In the genomic region with DNA sequence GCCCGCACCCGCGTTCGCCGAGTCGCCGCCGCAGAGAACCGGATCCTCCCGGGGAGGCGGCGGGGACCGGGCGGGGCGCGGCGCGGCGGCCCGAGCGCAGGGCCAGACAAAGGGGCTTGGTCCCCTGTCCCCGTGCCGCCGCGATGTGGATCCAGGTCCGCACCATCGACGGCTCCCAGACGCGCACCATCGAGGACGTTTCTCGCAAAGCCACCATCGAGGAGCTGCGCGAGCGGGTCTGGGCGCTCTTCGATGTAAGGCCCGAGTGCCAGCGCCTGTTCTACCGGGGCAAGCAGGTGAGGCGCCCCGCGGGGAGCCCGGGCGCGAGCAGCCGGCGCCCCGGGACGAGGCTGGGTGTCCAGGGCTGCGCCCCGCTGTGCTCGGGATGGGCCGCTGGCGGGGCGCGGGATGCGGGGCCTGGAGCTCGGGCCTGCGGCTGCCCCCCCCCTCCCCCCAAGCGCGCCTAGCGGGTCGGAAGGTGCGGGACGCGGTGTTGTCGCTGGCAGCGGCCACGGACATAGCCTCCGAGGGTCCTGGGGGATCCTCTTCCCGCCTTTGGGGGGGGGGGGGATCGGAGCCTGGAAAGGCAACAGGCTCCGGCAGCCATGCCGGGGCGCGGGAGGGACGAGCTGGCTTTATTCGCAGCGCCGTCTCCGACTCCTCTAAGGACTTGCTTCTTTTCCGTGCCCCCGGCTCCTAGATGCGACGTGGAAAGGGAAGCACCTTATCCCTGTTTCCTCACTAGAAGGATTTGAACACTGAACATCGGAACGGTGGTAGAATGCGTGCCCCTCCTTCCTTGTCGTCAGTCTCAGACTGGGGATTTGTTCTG, we compare ENCODE assay signal across 8 mouse cellular contexts. TPM values are rescaled to one million over a fixed set of nuclear protein-coding genes. Genes with fewer than 3 reads are reported as not detected.
A peak's percentile ranks its signal among the peaks of the same experiment; 100 is the strongest.
DNase-seq lines count a peak whose midpoint lies in the region; ATAC-seq and TF ChIP-seq lines count a peak whose summit lies in the region.

No protein-coding gene starts in this region.

- ATAC-seq in lung, embryonic 14.5 days (ENCODE audit: insufficient read depth) = peak; percentile 41
- peak; percentile 13 for ATAC-seq in activated CD4-positive, CD25-positive, alpha-beta regulatory T cell, adult 4 months
- peak; percentile 8; the same call in 1 of the 2 replicates for ATAC-seq in embryonic facial prominence, embryonic 12.5 days (ENCODE audit: insufficient number of reproducible peaks, insufficient read depth, low FRiP score, low TSS enrichment)
- peak; percentile 17 for ATAC-seq in hindbrain, embryonic 14.5 days (ENCODE audit: low FRiP score)
- ATAC-seq in liver, embryonic 15.5 days (ENCODE audit: insufficient read depth) = peak; percentile 79
- ATAC-seq in neutrophil, adult 5-6 weeks (ENCODE audit: extremely low read depth, insufficient number of reproducible peaks, low FRiP score, poor library complexity, severe bottlenecking) = peak; percentile 8; the same call in 1 of the 2 replicates

- H3K36me3 ChIP-seq in lung, embryonic 14.5 days (ENCODE audit: insufficient read depth) = no peaks in the 10 kb centered on the region
- H3K36me3 ChIP-seq in embryonic facial prominence, embryonic 12.5 days = no peaks in the 10 kb centered on the region
- H3K36me3 ChIP-seq in hindbrain, embryonic 14.5 days (replicated peaks; ENCODE audit: control insufficient read depth, insufficient read depth) = no peaks in the 10 kb centered on the region
- H3K36me3 ChIP-seq in liver, embryonic 15.5 days (replicated peaks) = no peaks in the 10 kb centered on the region

- no peak for TF ChIP-seq CTCF in lung, embryonic 14.5 days (IDR thresholded peaks at IDR 0.05; ENCODE audit: low read depth)

- peak overlapping the region; percentile 99 for H3K9ac ChIP-seq in lung, embryonic 14.5 days
- peak overlapping the region; percentile 100 for H3K9ac ChIP-seq in embryonic facial prominence, embryonic 12.5 days
- peak overlapping the region; percentile 96 for H3K9ac ChIP-seq in hindbrain, embryonic 14.5 days
- H3K9ac ChIP-seq in liver, embryonic 15.5 days = peak overlapping the region; percentile 98

- peak overlapping the region; percentile 94 for H3K27ac ChIP-seq in lung, embryonic 14.5 days (ENCODE audit: low read depth)
- peak overlapping the region; percentile 98 for H3K27ac ChIP-seq in embryonic facial prominence, embryonic 12.5 days
- H3K27ac ChIP-seq in hindbrain, embryonic 14.5 days = peak overlapping the region; percentile 95
- peak overlapping the region; percentile 93 for H3K27ac ChIP-seq in liver, embryonic 15.5 days (replicated peaks)

- peaks cover 12% of the 10 kb centered on the region for H3K4me1 ChIP-seq in lung, embryonic 14.5 days (ENCODE audit: insufficient read depth)
- peaks cover 23% of the 10 kb centered on the region for H3K4me1 ChIP-seq in embryonic facial prominence, embryonic 12.5 days
- peaks cover 37% of the 10 kb centered on the region for H3K4me1 ChIP-seq in hindbrain, embryonic 14.5 days (replicated peaks; ENCODE audit: control insufficient read depth, insufficient read depth, low read length)
- peaks cover 44% of the 10 kb centered on the region for H3K4me1 ChIP-seq in liver, embryonic 15.5 days (replicated peaks)

- H3K4me3 ChIP-seq in lung, embryonic 14.5 days (ENCODE audit: low read depth, low read length) = peak overlapping the region; percentile 99
- H3K4me3 ChIP-seq in embryonic facial prominence, embryonic 12.5 days = peak overlapping the region; percentile 96
- peak overlapping the region; percentile 89 for H3K4me3 ChIP-seq in hindbrain, embryonic 14.5 days (replicated peaks; ENCODE audit: low read length)
- H3K4me3 ChIP-seq in liver, embryonic 15.5 days (replicated peaks) = peak overlapping the region; percentile 100

- peak; percentile 55 for DNase-seq in lung, embryonic 14.5 days
- DNase-seq in lung, postnatal 36 days = no peak
- DNase-seq in hindbrain, embryonic 14.5 days (ENCODE audit: low spot score) = peak; percentile 44
- no peak for DNase-seq in c-Kit-positive CD71-positive TER-119-positive erythroid progenitor cells, embryonic 14.5 days (ENCODE audit: low spot score)

- WGBS in lung, embryonic 14.5 days = under 1% methylated on average over 81 of the region's 92 CpGs
- under 1% methylated on average over 78 of the region's 92 CpGs for WGBS in embryonic facial prominence, embryonic 12.5 days
- under 1% methylated on average over 91 of the region's 92 CpGs for WGBS in hindbrain, embryonic 14.5 days
- under 1% methylated on average over 68 of the region's 92 CpGs for WGBS in liver, embryonic 15.5 days (ENCODE audit: insufficient replicate concordance)

- H3K9me3 ChIP-seq in lung, embryonic 14.5 days (ENCODE audit: low read depth, low read length) = no peaks in the 10 kb centered on the region
- no peaks in the 10 kb centered on the region for H3K9me3 ChIP-seq in embryonic facial prominence, embryonic 12.5 days
- H3K9me3 ChIP-seq in hindbrain, embryonic 14.5 days (ENCODE audit: control insufficient read depth, low read length) = no peaks in the 10 kb centered on the region
- no peaks in the 10 kb centered on the region for H3K9me3 ChIP-seq in liver, embryonic 15.5 days (replicated peaks)

- peak overlapping the region; percentile 75 for H3K4me2 ChIP-seq in lung, embryonic 14.5 days
- peak overlapping the region; percentile 72 for H3K4me2 ChIP-seq in embryonic facial prominence, embryonic 12.5 days (replicated peaks)
- H3K4me2 ChIP-seq in hindbrain, embryonic 14.5 days (replicated peaks) = peak overlapping the region; percentile 74
- peak overlapping the region; percentile 86 for H3K4me2 ChIP-seq in liver, embryonic 15.5 days

- no peaks in the 10 kb centered on the region for H3K27me3 ChIP-seq in lung, embryonic 14.5 days (ENCODE audit: insufficient read depth, low read length)
- no peaks in the 10 kb centered on the region for H3K27me3 ChIP-seq in embryonic facial prominence, embryonic 12.5 days
- no peaks in the 10 kb centered on the region for H3K27me3 ChIP-seq in hindbrain, embryonic 14.5 days (ENCODE audit: control insufficient read depth, insufficient read depth, low read length)
- 0 out of 2 replicates have a peak, but pooled peaks cover under 1% of the 10 kb centered on the region for H3K27me3 ChIP-seq in liver, embryonic 15.5 days

RNA-seq across cellular contexts. Expression of gene Uhrf2, which starts 0.5 kb away (rescaled TPM):
- 78.5 and 78.6 TPM in 2 replicates for polyA plus RNA-seq in lung, embryonic 14.5 days (2014; fragmentation: Nextera tagmentation; extraction: Ambion mirVana)
- polyA plus RNA-seq in activated CD4-positive, CD25-positive, alpha-beta regulatory T cell, adult 4 months (2017; shearing (Covaris generic)) = 10 to 100 TPM; 32.2 to 45.3 TPM
- polyA plus RNA-seq in embryonic facial prominence, embryonic 12.5 days (2016; fragmentation: Nextera tagmentation; extraction: Ambion mirVana) = 100.0 and 102 TPM in 2 replicates
- polyA plus RNA-seq in hindbrain, embryonic 14.5 days (2014; fragmentation: Nextera tagmentation; extraction: Ambion mirVana) = 52.3 and 59.2 TPM in 2 replicates
- 29.7 and 31.2 TPM in 2 replicates for polyA plus RNA-seq in liver, embryonic 15.5 days (2015; fragmentation: Nextera tagmentation; extraction: Ambion mirVana)
- total RNA-seq in neutrophil, adult 5-6 weeks (2017) = 71.7 and 76.3 TPM in 2 replicates

RNA-seq across cellular contexts. Expression of gene Trpd52l3, which starts 27.3 kb away (rescaled TPM):
- polyA plus RNA-seq in lung, embryonic 14.5 days (2014; fragmentation: Nextera tagmentation; extraction: Ambion mirVana) = not detected in 2 replicates
- polyA plus RNA-seq in activated CD4-positive, CD25-positive, alpha-beta regulatory T cell, adult 4 months (2017; shearing (Covaris generic)) = not detected
- polyA plus RNA-seq in embryonic facial prominence, embryonic 12.5 days (2016; fragmentation: Nextera tagmentation; extraction: Ambion mirVana) = not detected in 2 replicates
- not detected in 2 replicates for polyA plus RNA-seq in hindbrain, embryonic 14.5 days (2014; fragmentation: Nextera tagmentation; extraction: Ambion mirVana)
- not detected in 2 replicates for polyA plus RNA-seq in liver, embryonic 15.5 days (2015; fragmentation: Nextera tagmentation; extraction: Ambion mirVana)
- not detected in 2 replicates for total RNA-seq in neutrophil, adult 5-6 weeks (2017)

Comparison
In these comparisons a context has a peak if more than half of its experiments do, and no peak if none do; other contexts are left out.
1. DNase-seq: peak in lung, embryonic 14.5 days (single experiment) and hindbrain, embryonic 14.5 days (single experiment); none in lung, postnatal 36 days (single experiment) and c-Kit-positive CD71-positive TER-119-positive erythroid progenitor cells, embryonic 14.5 days (single experiment).
2. ATAC-seq: peak in every context shown above with its lines; median percentile 79 in liver, embryonic 15.5 days; 41 in lung, embryonic 14.5 days; 17 in hindbrain, embryonic 14.5 days; 13 in activated CD4-positive, CD25-positive, alpha-beta regulatory T cell, adult 4 months; 8 in embryonic facial prominence, embryonic 12.5 days; 8 in neutrophil, adult 5-6 weeks.
3. Peak in every context shown above with its lines, with median percentiles within 50 percentile points of each other: H3K27ac ChIP-seq, H3K4me2 ChIP-seq, H3K4me3 ChIP-seq and H3K9ac ChIP-seq.